Mouse (Mus musculus): ENCODE data around the gene Irx2.
A peak's percentile ranks its signal among the peaks of the same experiment; 100 is the strongest.

Gene Irx2

GRCm38 (mm10) chr13:72637536-72637935 lies 8.9 kb downstream of the Irx2 start:
- no peak for DNase-seq

GRCm38 (mm10) chr13:72638401-72639130 lies 9.9 kb downstream of the Irx2 start:
- DNase-seq = no peak

DNA sequence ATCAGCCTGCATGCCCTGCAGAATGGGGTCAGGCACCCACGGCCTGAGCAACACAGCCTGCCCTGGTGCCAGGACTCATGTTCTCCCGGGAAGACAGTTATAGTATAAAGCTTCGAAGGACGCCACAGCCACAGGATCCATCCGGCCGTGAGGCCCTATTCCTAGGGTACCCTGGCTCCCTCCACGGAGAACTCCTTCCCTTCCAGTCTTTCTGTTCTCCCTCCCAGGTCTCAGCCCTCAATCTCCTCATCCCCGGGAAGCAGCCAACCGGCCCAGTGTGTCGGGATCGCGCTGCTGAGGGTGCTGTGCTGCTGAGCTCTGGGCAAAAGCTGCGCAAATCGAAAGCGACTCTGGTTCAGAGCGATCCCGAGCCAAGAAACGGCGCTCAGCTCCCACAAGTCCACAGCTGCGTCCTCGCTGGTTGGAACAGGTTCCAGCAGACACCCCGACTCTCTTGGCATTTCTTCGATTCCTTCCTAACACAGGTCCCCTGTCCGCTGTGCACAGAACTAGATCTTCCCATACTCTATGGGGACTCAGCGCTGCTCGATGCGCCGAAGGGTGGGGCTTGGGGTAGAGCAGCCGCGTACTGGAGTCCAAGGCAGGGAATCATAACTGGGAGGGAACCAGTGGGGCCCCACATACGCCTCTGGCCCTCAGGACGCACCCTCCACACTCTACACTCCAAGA lies 11.0 kb downstream of the Irx2 start:
- peak in 1 of 2 experiments; percentile 48 for DNase-seq

GRCm38 (mm10) chr13:72640131-72640521 lies 11.5 kb downstream of the Irx2 start:
- DNase-seq = peak; percentile 63 to 71

GRCm38 (mm10) chr13:72656447-72656846 lies 27.8 kb downstream of the Irx2 start:
- no peak for DNase-seq

DNA sequence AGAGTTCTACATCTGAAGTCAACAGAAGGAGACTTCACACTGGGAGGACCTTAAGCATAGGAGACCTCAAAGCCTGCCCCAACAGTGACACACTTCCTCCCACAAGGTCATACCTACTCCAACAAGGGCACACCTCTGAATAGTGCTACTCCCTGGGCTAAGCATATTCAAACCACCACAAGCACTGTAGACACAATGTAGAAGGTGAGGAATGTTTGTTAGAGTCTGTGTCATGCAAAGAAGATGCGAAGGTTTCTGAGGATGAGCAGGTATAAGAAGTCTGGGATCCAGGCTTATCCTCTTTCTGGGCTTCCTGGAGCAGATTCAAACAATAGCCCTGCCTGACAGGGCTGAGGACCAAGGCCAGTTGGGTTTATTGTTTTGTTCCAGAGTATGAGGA lies 47.2 kb downstream of the Irx2 start:
- DNase-seq = no peak
